Mouse (Mus musculus) midbrain, postnatal 0 days (tissue): ENCODE measurements around the gene Cct4. TPM values are rescaled to one million over a fixed set of nuclear protein-coding genes. Genes with fewer than 3 reads are reported as not detected.
A peak's percentile ranks its signal among the peaks of the same experiment; 100 is the strongest.

ENCODE experiments used
- ATAC-seq: fragments of 200-750 bp; cut with Nextera tagmentation; 2 replicates; pipeline ENCODE4 v1.8.0; 2017; ENCODE audit warnings: moderate number of reproducible peaks, mild to moderate bottlenecking, moderate TSS enrichment, moderate library complexity; ENCODE audit not compliant: low FRiP score
- DNase-seq: peaks from one replicate; pipeline ENCODE4 v3.0.0-alpha.2; 2015; ENCODE audit warnings: low spot score
- H3K27ac ChIP-seq: fragments of 300-500 bp; sonication (generic); 2 replicates; pipeline ENCODE4 v1.5.1; 2014; ENCODE audit warnings: low read depth, mild to moderate bottlenecking, low read length, mixed read lengths
- H3K27me3 ChIP-seq: fragments of 300-500 bp; sonication (generic); 2 replicates; pipeline ENCODE4 v1.6.1; 2014; ENCODE audit warnings: low read length, control low read depth, mixed read lengths; ENCODE audit not compliant: insufficient read depth
- H3K36me3 ChIP-seq: fragments of 300-500 bp; sonication (generic); 2 replicates; pipeline ENCODE4 v1.6.1; 2014; ENCODE audit warnings: low read length, control low read depth, mixed read lengths; ENCODE audit not compliant: insufficient read depth
- H3K4me1 ChIP-seq: fragments of 300-500 bp; sonication (generic); 2 replicates; pipeline ENCODE4 v1.6.1; 2014; ENCODE audit warnings: mild to moderate bottlenecking, control low read depth, antibody characterized with exemption, low read length, mixed read lengths; ENCODE audit not compliant: insufficient read depth
- H3K4me2 ChIP-seq: fragments of 300-500 bp; sonication (generic); 2 replicates; pipeline ENCODE4 v1.6.1; 2014; ENCODE audit warnings: low read depth, mild to moderate bottlenecking, low read length, mixed read lengths; ENCODE audit not compliant: poor library complexity, severe bottlenecking
- H3K4me3 ChIP-seq: fragments of 300-500 bp; sonication (generic); 2 replicates; pipeline ENCODE4 v1.5.1; 2014; ENCODE audit warnings: low read depth, mild to moderate bottlenecking, low read length, moderate library complexity
- H3K9ac ChIP-seq: fragments of 300-500 bp; sonication (generic); replicated peaks from 2 replicates; pipeline ENCODE4 v1.6.1; 2014; ENCODE audit warnings: mild to moderate bottlenecking, low read length, moderate library complexity, mixed read lengths; ENCODE audit not compliant: poor library complexity, severe bottlenecking
- H3K9me3 ChIP-seq: fragments of 300-500 bp; sonication (generic); 2 replicates; pipeline ENCODE4 v1.6.1; 2016; ENCODE audit warnings: low read length, control low read depth
- CTCF ChIP-seq: IDR thresholded peaks from 2 replicates; pipeline ENCODE4 v1.5.1; 2016; ENCODE audit warnings: antibody characterized with exemption, mild to moderate bottlenecking
- WGBS: fragments of 180-500 bp; shearing (Covaris S2); extraction: QIAGEN DNeasy Blood & Tissue Kit; methylation state at CpG from one replicate; pipeline ENCODE4 v1.1.7; 2014; 5-methylcytosine and 5-hydroxymethylcytosine counted together
- polyA plus RNA-seq: library from polyadenylated mRNA; unstranded; fragments of >200 nt; fragmentation: Nextera tagmentation; extraction: Ambion mirVana; gene quantifications from 2 replicates; pipeline ENCODE4 v1.2.1, GENCODE M21; 2015
- total RNA-seq: library from RNA; depleted of rRNA; stranded (reverse); fragments of >200 nt; gene quantifications from 2 replicates; pipeline ENCODE4 v1.2.3, GENCODE M21; 2014

Gene Cct4
- total and polyA plus RNA-seq, 2 experiments from 2014 or later: 139 to 230 TPM

DNA sequence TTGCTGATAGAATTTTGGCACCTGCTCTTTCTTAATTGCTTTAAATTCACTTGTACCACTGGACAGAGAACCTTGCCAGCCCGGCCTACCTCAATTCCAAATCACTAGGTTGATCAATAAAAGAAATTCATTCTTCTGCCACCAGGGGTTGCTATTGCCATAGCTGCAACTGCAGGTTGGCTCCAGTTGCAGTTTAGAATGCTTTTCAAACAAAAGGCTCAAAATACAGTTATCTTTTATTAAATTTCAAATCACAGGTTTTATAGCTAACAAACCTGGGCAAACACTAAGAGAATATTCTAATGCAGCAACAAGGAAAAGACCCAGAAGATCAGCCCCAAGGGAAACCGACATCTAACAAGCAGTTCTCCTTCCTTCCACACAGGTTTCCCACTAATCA lies 3.0 kb upstream of the Cct4 start:
- Histone ChIP-seq H3K4me2 (no peak overlapping the region), H3K36me3 (no peaks in the 10 kb centered on the region), H3K27ac (no peak overlapping the region), H3K27me3 (no peaks in the 10 kb centered on the region), H3K9me3 (no peaks in the 10 kb centered on the region), H3K4me1 (peaks cover 9% of the 10 kb centered on the region; the same call in 1 of the 2 replicates), H3K9ac (no peak overlapping the region), H3K4me3 (no peak overlapping the region)
- ATAC-seq: no peak
- 44% methylated on average over 2 of the region's 2 CpGs for WGBS
- DNase-seq: peak; percentile 83
- TF ChIP-seq CTCF: peak; percentile 89

DNA sequence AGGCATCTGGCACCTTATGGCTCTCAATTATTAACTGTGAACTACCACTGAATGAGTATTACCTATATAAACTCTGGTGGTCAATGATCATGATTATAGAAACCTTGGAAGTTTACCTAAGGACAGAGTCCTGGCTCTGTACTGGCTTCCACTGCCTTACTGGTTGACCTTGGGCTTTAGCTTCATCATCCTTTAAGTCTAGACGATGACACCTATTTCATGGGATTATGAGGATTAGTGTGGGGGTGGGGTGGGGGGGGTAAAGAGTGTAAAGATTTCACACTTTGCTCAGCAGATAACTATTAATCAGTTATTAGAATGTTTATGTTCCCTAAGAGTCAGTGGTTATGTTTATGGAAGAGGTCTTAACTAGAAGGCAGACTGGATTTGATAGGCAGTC lies 533 bp upstream of the Cct4 start:
- Histone ChIP-seq H3K4me2 (peak overlapping the region; percentile 80), H3K36me3 (peaks cover 10% of the 10 kb centered on the region), H3K27ac (peak overlapping the region; percentile 90), H3K9me3 (no peaks in the 10 kb centered on the region), H3K9ac (peak overlapping the region; percentile 92), H3K4me1 (peaks cover 10% of the 10 kb centered on the region; the same call in 1 of the 2 replicates), H3K4me3 (peak overlapping the region; percentile 86), H3K27me3 (no peaks in the 10 kb centered on the region)
- ATAC-seq: peak; percentile 10; the same call in 1 of the 2 replicates
- no peak for TF ChIP-seq CTCF
- WGBS: 13% methylated on average over 1 of the region's 1 CpGs
- no peak for DNase-seq

DNA sequence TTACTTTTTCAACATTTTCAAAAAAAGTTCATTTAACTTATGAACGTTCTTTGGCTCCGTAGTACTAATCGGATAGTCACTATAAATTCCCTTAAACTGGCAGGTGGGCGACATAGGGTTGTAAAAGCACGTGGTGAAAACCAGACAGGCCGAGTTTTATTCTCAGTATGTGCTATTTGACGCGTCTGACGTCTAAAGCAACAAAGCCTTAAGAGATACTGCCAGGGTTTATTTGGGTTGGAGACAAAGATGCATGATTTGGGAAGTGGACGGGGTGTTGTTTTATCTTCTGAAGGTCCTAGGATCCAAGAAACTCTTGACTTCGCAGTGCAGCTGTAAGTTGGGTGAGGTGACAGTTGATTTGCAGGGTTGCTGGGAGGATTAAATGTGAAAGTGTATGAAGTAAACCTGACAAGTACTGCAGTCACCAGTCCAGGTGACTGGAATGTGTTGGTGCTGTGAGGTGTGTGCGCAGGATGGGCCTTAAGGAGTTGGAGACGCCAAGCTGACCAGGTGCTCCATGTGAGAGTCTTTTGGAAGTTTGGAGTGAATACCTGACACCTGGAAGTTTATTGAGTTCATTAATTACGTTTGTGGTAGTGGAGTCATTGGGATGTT lies 1.0 kb downstream of the Cct4 start:
- peak overlapping the region; percentile 90; the same call in 1 of the 2 replicates for H3K27ac ChIP-seq

DNA sequence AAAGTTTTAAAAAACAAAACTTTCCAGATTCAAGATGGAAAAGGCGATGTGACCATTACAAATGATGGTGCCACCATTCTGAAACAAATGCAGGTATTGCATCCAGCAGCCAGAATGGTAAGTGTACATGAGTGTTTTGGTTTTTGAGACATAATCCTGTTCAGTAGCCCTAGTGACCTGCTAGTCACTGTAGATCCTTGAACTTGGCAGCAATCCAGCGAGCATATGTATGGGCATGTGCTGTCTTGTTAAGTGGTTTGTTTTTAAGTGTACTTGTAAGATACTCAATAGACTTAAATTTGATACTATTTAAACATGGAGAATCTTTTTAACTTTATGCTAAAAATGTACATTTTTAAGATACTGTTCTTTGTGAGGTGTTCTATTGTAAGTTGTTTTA lies 4.0 kb downstream of the Cct4 start:
- DNase-seq (no peak), ATAC-seq (no peak)
- TF ChIP-seq CTCF: no peak
- no peak overlapping the region for H3K4me3 ChIP-seq
- no peak overlapping the region for H3K27ac ChIP-seq
- peaks cover 40% of the 10 kb centered on the region for H3K36me3 ChIP-seq
- H3K9me3 ChIP-seq: no peaks in the 10 kb centered on the region
- 91% methylated on average over 2 of the region's 2 CpGs for WGBS
- no peaks in the 10 kb centered on the region for H3K27me3 ChIP-seq
- no peak overlapping the region for H3K4me2 ChIP-seq
- no peak overlapping the region for H3K9ac ChIP-seq
- peaks cover 10% of the 10 kb centered on the region; the same call in 1 of the 2 replicates for H3K4me1 ChIP-seq

More for the DNA sequence above, 1.0 kb downstream of the Cct4 start:
- WGBS: 12% methylated on average over 14 of the region's 14 CpGs
- Histone ChIP-seq H3K9me3 (no peaks in the 10 kb centered on the region), H3K27me3 (no peaks in the 10 kb centered on the region), H3K36me3 (peaks cover 19% of the 10 kb centered on the region), H3K4me1 (peaks cover 10% of the 10 kb centered on the region; the same call in 1 of the 2 replicates), H3K9ac (peak overlapping the region; percentile 92), H3K4me3 (peak overlapping the region; percentile 86), H3K4me2 (peak overlapping the region; percentile 80)
- ATAC-seq: no peak
- TF ChIP-seq CTCF: no peak
- DNase-seq: no peak

DNA sequence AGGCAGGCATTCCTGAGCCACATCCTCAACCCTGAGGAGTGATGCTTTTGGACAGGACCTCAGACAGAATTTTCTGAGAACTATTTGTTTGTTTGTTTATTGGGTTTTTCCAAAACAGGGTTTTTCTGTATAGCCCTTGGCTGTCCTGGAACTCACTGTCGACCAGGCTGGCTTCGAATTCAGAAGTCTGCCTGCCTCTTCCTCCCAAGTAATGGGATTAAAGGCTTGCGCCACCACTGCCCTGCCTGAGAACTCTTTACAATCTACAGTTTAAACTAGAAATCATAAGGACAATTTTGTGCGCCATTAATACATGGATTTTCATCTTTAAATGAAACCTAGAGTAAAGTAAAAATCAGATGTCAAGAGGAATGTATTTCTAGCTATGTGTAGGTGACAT lies 5.1 kb downstream of the Cct4 start:
- ATAC-seq: no peak
- no peak for TF ChIP-seq CTCF
- Histone ChIP-seq H3K9me3 (no peaks in the 10 kb centered on the region), H3K4me1 (peaks cover 10% of the 10 kb centered on the region; the same call in 1 of the 2 replicates), H3K4me3 (no peak overlapping the region), H3K27ac (no peak overlapping the region), H3K9ac (no peak overlapping the region), H3K4me2 (no peak overlapping the region), H3K36me3 (peaks cover 46% of the 10 kb centered on the region), H3K27me3 (no peaks in the 10 kb centered on the region)
- 91% methylated on average over 4 of the region's 4 CpGs for WGBS
- DNase-seq: no peak

DNA sequence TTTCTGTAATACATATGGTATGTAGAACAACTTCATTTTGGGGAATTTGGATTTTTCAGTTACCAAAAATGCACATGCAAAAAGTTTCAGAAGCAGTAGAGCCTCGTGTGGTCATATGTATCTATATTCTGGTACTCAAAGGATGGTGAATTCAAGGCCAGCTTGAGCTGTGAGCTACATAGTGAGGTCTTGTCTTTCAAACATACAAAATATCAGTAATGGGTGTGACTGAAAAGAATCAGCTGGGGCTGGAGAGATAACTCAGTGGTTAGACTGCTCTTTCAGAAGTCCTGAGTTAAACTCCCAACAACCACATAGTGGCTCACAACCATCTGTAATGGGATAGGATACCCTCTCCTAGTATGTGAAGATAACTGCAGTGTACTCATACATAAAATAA lies 8.0 kb downstream of the Cct4 start:
- no peak for TF ChIP-seq CTCF
- no peaks in the 10 kb centered on the region for H3K27me3 ChIP-seq
- WGBS: 75% methylated on average over 1 of the region's 1 CpGs

More for the DNA sequence above, 8.0 kb downstream of the Cct4 start:
- H3K27ac ChIP-seq: no peak overlapping the region
- ATAC-seq (no peak), DNase-seq (no peak)
- no peak overlapping the region for H3K9ac ChIP-seq
- H3K36me3 ChIP-seq: peaks cover 61% of the 10 kb centered on the region
- H3K4me3 ChIP-seq: no peak overlapping the region
- no peak overlapping the region for H3K4me2 ChIP-seq
- no peaks in the 10 kb centered on the region for H3K9me3 ChIP-seq
- H3K4me1 ChIP-seq: no peaks in the 10 kb centered on the region
